Mouse (Mus musculus) limb, embryonic 10.5 days (tissue): ENCODE measurements around the gene Padi2. TPM values are rescaled to one million over a fixed set of nuclear protein-coding genes. Genes with fewer than 3 reads are reported as not detected.

Experiments used
- DNase-seq: peaks from one replicate; pipeline ENCODE4 v3.0.0-alpha.2; 2017; ENCODE audit warnings: low spot score
- H3K27ac ChIP-seq: fragments of 300-500 bp; sonication (generic); 2 replicates; pipeline ENCODE4 v1.5.1; 2016; ENCODE audit warnings: mild to moderate bottlenecking
- H3K27me3 ChIP-seq: fragments of 300-500 bp; sonication (generic); 2 replicates; pipeline ENCODE4 v1.6.1; 2016; ENCODE audit warnings: low read depth, mild to moderate bottlenecking; ENCODE audit not compliant: poor library complexity, severe bottlenecking
- H3K36me3 ChIP-seq: fragments of 300-500 bp; sonication (generic); 2 replicates; pipeline ENCODE4 v1.6.1; 2016; ENCODE audit warnings: mild to moderate bottlenecking, moderate library complexity
- H3K4me1 ChIP-seq: fragments of 300-500 bp; sonication (generic); 2 replicates; pipeline ENCODE4 v1.6.1; 2016
- H3K4me3 ChIP-seq: fragments of 300-500 bp; sonication (generic); 2 replicates; pipeline ENCODE4 v1.5.1; 2016; ENCODE audit warnings: mild to moderate bottlenecking, moderate library complexity
- H3K9me3 ChIP-seq: fragments of 300-500 bp; sonication (generic); replicated peaks from 2 replicates; pipeline ENCODE4 v1.6.1; 2016; ENCODE audit warnings: mild to moderate bottlenecking
- WGBS: fragments of 180-500 bp; shearing (Covaris S2); methylation state at CpG from one replicate; pipeline ENCODE4 v1.1.7; 2016; 5-methylcytosine and 5-hydroxymethylcytosine counted together
- polyA plus RNA-seq: library from polyadenylated mRNA; unstranded; fragments of >200 nt; fragmentation: Nextera tagmentation; extraction: Ambion mirVana; gene quantifications from 2 replicates; pipeline ENCODE4 v1.2.1, GENCODE M21; 2016

Gene Padi2
- polyA plus RNA-seq, 1 experiment from 2014 or later, result 0.33 TPM

DNA sequence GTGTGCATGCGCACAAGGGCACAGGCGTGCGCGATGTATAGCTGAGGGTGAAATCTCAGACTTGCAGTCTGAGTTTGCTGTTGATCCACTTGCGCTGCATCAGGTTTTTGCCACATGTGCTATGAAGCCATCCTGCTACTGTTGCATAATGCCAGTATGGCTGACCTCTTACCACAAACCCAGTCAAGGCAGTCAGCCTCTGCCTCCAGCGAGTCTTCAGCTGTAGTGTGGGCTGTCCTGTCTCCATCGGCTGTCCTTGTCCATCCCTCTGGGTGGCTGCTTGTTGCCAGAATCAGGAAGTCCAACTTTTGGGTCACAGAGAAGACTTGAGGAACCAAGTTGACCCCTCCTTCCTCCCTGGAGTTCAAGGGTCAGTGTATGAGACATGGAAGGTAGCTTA is 69.2 kb downstream of the Padi2 start:
- 94% methylated on average over 7 of the region's 7 CpGs for WGBS
- Histone ChIP-seq H3K4me1 (no peaks in the 10 kb centered on the region), H3K27me3 (no peaks in the 10 kb centered on the region), H3K27ac (no peak overlapping the region), H3K4me3 (no peak overlapping the region), H3K9me3 (no peaks in the 10 kb centered on the region), H3K36me3 (peaks cover 100% of the 10 kb centered on the region)
- no peak for DNase-seq

DNA sequence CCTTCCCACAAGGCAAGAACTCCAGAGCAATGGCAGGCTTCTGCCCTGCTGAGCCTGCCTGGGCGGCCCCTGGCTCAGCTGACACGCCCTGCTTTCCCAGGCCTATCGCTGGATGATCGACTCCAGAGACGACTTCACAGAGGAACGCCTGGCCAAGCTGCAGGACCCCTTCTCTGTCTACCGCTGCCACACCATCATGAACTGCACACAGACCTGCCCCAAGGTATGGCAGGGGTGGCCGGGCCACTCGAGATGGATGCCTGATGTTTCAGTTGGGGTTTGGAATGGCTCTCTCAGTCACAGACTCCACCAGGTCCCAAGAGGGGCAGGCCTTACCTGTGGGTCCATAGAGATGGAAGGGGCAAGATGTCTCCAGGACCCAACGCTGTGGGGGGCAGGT is 71.1 kb downstream of the Padi2 start:
- Histone ChIP-seq H3K27me3 (no peaks in the 10 kb centered on the region), H3K36me3 (peaks cover 90% of the 10 kb centered on the region), H3K27ac (no peak overlapping the region), H3K4me3 (no peak overlapping the region), H3K4me1 (no peaks in the 10 kb centered on the region), H3K9me3 (no peaks in the 10 kb centered on the region)
- no peak for DNase-seq
- WGBS, result 77% methylated on average over 10 of the region's 10 CpGs

DNA sequence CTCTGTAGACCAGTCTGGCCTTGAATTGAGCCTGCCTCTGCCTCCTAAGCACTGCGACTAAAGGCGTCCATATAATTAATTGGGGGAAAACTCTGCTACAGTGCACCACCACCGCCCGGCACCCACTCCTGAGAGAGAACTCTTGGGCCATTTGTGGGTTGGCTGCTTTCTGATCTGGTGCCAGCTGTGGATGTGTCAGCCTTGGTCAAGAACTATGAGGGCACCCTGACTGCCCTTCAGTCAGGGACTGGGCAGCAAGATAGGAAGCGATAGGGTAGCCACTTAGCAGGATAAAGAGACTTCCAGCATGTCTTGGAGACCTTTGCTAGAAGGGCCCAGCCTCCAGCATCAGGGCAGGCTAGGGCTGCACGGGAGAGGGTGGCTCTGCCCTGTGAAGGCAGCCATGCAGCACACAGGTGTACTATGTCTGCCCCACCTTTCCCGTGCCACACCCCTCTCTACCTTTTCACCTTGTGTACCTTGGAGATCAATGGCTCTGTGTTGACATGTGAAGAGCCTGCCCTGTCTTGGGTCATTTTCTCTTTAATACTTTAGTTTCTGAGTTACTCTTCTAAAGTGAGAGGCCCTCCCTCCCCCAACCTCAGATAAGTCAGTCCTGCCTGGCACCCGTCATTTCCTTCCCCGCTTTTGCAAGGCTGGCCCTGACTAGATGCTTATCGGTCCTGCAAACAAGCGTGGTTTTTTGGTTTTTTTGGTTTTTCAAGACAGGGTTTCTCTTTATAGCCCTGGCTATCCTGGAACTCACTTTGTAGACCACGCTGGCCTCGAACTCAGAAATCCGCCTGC is 71.9 kb downstream of the Padi2 start:
- Histone ChIP-seq H3K9me3 (no peaks in the 10 kb centered on the region), H3K27ac (no peak overlapping the region), H3K27me3 (no peaks in the 10 kb centered on the region), H3K4me1 (peaks cover 4% of the 10 kb centered on the region; the same call in 1 of the 2 replicates), H3K36me3 (peaks cover 82% of the 10 kb centered on the region), H3K4me3 (no peak overlapping the region)
- 92% methylated on average over 14 of the region's 14 CpGs for WGBS
- no peak for DNase-seq

DNA sequence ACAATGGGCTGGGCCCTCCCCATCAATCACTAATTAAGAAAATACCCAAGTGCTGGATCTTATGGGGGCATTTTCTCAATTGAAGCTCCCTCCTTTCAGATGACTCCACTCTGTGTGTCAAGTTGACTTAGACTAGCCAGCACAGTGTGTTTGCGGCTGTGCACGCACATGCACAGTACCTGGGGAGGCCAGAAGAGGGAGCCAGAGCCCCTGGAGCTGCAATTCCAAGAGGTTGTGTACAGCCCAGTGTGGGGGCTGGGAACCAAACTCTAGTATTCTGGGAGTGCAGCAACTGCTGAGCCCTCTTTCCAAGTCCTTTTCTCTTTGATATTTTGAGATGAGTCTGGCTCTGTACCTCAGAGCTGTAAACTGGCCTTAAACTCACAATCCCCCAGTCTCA is 75.5 kb downstream of the Padi2 start:
- H3K36me3 ChIP-seq, result peaks cover 47% of the 10 kb centered on the region
- no peak overlapping the region for H3K27ac ChIP-seq
- no peak overlapping the region for H3K4me3 ChIP-seq
- no peaks in the 10 kb centered on the region for H3K27me3 ChIP-seq
- 95% methylated on average over 2 of the region's 2 CpGs for WGBS
- H3K4me1 ChIP-seq, result peaks cover 17% of the 10 kb centered on the region
- no peaks in the 10 kb centered on the region for H3K9me3 ChIP-seq
- no peak for DNase-seq

DNA sequence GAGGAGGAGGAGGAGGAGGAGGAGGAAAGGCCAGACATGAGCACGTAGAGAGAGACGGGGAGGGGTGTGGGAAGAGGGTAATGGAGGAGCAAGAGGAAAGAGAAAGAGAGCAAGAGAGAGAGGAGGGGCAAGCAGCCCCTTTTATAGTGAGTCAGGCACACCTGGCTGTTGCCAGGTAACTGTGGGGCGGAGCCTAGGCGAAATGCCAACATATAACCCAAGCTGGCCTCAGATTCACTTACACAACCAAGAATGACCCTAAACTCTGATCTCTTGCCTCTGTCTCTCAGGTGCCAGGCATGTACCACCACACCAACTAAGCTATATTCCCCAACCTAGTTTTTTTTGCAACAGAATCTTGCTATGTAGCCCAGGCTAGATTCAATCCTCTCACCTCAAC is 76.7 kb downstream of the Padi2 start:
- Histone ChIP-seq H3K27ac (no peak overlapping the region), H3K9me3 (no peaks in the 10 kb centered on the region), H3K27me3 (no peaks in the 10 kb centered on the region), H3K4me3 (no peak overlapping the region), H3K4me1 (peaks cover 29% of the 10 kb centered on the region), H3K36me3 (peaks cover 35% of the 10 kb centered on the region)
- no peak for DNase-seq
- 80% methylated on average over 4 of the region's 4 CpGs for WGBS

DNA sequence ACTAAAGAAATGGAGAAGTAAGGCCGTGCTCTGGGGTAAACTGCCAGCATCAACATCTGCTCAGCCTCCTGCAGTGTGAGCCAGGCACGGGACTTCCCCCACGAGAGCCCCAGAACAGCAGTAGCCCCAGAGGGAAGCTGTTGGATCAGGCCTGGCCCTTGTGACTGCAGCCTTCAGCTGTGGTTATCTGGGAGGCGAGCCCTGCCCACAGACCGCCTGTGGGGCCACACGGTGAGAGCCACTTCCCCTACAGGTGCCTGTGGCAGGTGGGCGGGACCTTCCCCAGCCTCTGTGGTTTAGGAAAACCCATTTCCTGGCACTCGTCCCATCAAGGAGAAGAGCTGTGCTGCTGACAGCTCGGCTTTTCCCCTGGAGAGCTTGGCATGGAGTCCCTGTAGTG is 77.3 kb downstream of the Padi2 start:
- no peak for DNase-seq
- Histone ChIP-seq H3K27me3 (no peaks in the 10 kb centered on the region), H3K4me3 (no peak overlapping the region), H3K36me3 (peaks cover 28% of the 10 kb centered on the region), H3K4me1 (peaks cover 33% of the 10 kb centered on the region), H3K9me3 (no peaks in the 10 kb centered on the region), H3K27ac (0 out of 2 replicates have a peak overlapping the region, but pooled peaks have one; percentile 27)
- 14% methylated on average over 9 of the region's 9 CpGs for WGBS

DNA sequence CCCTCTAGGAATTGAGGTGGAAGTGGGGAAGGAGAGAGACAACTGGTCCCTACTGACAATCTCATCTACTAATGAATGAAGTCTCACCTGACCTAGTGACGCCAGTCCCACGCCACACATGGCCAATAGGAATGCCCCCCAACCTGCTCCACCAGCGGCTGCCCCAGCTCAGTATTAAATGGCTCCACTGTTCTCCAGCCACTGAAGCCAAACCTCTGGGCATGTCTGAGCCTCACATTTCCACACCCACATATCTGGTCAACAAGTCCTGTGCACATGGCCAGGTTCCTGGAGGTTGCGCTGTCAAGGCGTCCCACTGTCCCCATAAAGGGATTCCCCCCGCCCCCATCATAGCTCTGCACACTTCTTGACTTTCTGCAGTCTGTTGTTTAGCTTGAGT is 78.4 kb downstream of the Padi2 start:
- DNase-seq, result no peak
- H3K4me1 ChIP-seq, result peaks cover 42% of the 10 kb centered on the region
- H3K36me3 ChIP-seq, result peaks cover 17% of the 10 kb centered on the region
- H3K27ac ChIP-seq, result no peak overlapping the region
- H3K9me3 ChIP-seq, result no peaks in the 10 kb centered on the region
- H3K4me3 ChIP-seq, result no peak overlapping the region
- no peaks in the 10 kb centered on the region for H3K27me3 ChIP-seq
- WGBS, result 83% methylated on average over 6 of the region's 6 CpGs

DNA sequence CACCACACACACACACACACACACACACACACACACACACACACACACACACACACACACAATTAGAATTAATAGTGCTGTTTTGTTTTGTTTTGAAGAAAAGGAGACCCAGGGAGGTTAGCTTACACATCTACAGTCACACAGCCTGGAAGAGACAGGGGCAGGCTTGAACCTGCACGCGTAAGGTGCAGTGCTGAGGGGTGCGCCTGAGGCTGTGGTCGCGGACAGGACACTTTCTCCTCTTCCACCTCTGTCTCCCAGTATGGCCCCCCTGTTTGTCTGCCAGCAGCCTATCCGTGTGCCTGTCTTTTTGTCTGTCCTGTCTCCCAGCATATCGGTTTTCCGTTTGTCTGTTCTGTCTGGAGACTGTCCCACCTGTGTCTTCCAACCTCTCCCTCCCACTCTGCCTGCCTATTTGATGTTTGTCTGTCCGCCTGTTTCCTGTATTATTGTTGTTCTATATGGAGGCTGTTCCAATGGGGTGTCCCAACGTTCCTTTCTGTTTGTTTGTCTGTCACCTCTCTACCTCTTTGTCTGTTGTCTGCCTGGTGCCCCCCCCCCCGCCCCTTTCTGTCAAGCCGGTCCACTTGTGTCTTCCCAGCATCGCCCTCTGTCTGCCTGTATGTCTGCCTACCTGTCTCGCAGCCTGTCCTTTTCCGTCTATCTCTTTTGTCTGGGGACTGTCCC is 80.0 kb downstream of the Padi2 start:
- Histone ChIP-seq H3K4me3 (peak overlapping the region; percentile 93), H3K36me3 (peaks cover 8% of the 10 kb centered on the region; the same call in 1 of the 2 replicates)

DNA sequence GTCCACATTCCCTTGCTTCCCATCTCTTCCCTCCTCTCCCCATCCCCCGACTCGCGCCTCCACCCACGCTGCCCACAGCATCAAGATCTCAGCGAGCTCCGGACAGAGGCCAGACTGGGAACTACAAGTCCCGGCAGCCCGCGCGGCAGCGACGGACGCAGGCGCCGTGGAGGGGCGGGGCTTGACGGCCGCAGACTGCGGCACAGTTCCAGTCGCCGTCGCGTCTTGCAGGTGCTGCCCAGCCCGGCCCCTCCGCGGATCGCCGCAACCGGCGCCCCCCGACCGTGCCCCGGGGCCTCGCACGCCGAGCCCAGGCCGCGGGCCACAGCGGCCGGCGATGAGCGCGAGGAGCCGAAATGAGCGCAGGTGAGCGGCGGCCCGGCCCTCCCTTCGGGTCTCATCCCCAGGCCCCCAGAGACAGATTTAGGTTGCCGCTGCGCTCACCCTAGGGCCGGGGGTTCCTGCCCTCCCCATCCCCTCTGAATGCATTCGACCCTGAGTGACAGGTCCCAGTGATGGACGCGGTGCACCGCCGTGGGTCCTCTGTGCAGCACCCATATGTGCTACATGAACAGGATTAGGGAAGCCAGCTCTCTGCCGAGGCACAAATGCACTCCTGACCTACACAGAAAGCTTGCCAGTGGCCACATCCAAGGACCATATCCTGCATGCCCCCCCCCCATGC is 80.7 kb downstream of the Padi2 start, which contains the start of gene Atp13a2:
Gene Atp13a2, plus strand, starts transcription at position 163 of the 685 bp plus-strand sequence.
- Histone ChIP-seq H3K9me3 (no peaks in the 10 kb centered on the region), H3K27ac (peak within 1 kb of the TSS; percentile 86), H3K4me3 (peak within 1 kb of the TSS; percentile 93), H3K4me1 (peaks cover 47% of the 10 kb centered on the region), H3K27me3 (no peaks in the 10 kb centered on the region), H3K36me3 (peaks cover 7% of the 10 kb centered on the region)
- under 1% methylated on average over 56 of the region's 58 CpGs for WGBS
- DNase-seq, result peak; percentile 90

More for the DNA sequence above, 80.0 kb downstream of the Padi2 start:
- H3K4me1 ChIP-seq, result peaks cover 42% of the 10 kb centered on the region
- no peaks in the 10 kb centered on the region for H3K27me3 ChIP-seq
- DNase-seq, result no peak
- H3K27ac ChIP-seq, result peak overlapping the region; percentile 86
- H3K9me3 ChIP-seq, result no peaks in the 10 kb centered on the region
- 31% methylated on average over 15 of the region's 15 CpGs for WGBS

DNA sequence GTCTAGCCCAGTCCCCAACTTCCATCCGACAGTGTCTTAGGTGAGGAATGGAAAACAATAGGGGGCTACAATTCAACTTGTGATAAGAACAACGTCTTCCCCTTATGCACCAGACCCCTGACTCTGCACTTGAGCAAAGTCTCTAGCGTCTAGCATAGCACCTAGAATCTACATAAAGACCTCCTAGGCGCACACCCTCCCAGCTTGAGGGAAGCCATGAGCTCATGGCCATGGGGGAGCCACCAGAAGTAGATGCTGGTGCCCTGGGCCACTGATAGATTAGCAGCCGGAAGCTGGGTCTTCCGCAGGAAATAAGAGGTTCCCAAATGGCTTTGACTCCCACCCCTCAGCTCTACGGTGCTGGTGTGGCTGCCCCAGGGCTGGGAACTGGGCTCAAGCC is 81.3 kb downstream of the Padi2 start:
- 32% methylated on average over 7 of the region's 7 CpGs for WGBS

DNA sequence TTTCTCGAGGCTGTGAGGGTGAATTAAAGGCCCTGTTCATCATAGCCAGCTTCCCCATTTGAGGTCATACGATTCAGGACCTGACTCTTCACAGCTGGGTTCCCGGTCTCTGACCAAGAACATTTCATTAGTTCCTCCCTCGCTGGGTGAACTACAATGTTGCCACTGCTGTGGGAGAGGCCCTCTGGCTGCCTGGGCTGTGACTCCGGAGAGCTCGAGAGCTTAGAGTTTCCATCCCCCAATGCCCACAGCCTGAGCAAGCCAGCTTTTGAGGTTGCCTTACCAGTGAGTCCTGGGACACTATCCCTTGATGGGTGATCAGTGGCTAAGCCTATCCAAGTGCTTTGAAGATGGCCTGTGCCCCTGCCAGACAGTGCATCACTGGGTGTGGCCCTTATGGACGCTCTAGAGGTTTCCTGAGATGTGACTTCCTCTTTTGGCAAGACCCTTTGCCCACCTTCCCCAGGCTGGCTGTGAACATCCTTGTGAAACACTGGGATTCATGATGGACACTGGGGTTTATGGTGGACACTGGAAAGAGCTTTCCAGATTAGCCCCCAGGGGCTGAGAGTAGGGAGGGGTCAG is 82.7 kb downstream of the Padi2 start:
- Histone ChIP-seq H3K9me3 (no peaks in the 10 kb centered on the region), H3K27me3 (no peaks in the 10 kb centered on the region), H3K4me3 (no peak overlapping the region), H3K27ac (0 out of 2 replicates have a peak overlapping the region, but pooled peaks have one; percentile 20), H3K4me1 (peaks cover 40% of the 10 kb centered on the region), H3K36me3 (peaks cover 24% of the 10 kb centered on the region)
- DNase-seq, result no peak
- 72% methylated on average over 7 of the region's 7 CpGs for WGBS

More for the DNA sequence above, 81.3 kb downstream of the Padi2 start:
- Histone ChIP-seq H3K27ac (peak overlapping the region; percentile 86; the same call in 1 of the 2 replicates), H3K36me3 (peaks cover 13% of the 10 kb centered on the region), H3K4me3 (peak overlapping the region; percentile 93), H3K9me3 (no peaks in the 10 kb centered on the region), H3K27me3 (no peaks in the 10 kb centered on the region), H3K4me1 (peaks cover 50% of the 10 kb centered on the region)
- DNase-seq, result no peak

DNA sequence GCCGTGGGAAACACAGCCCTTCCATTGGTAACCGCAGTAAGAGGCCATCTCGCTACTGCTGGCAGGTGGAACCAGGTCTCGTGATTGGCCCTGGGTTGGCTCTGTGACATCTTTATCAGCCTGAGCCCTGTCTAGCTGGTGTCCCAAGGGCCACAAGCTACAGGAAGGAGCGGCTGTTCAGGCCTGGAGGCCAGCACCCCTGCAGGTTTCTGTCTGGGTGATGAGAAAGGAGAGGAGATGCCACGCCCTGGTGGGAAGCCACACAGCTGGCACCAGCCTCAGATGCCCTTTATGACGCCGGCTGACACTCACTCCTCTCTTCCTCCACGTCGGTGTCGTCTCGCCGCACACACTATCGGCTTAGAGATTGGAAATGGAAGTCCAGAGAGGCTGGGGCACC is 83.3 kb downstream of the Padi2 start:
- Histone ChIP-seq H3K9me3 (no peaks in the 10 kb centered on the region), H3K36me3 (peaks cover 30% of the 10 kb centered on the region), H3K4me3 (no peak overlapping the region), H3K27me3 (no peaks in the 10 kb centered on the region), H3K27ac (no peak overlapping the region), H3K4me1 (peaks cover 40% of the 10 kb centered on the region)
- WGBS, result 92% methylated on average over 14 of the region's 14 CpGs
- no peak for DNase-seq
